Mouse (Mus musculus): ENCODE measurements around the gene Dhdh. TPM values are rescaled to one million over a fixed set of nuclear protein-coding genes. Genes with fewer than 3 reads are reported as not detected.
"Not testable (repeated sequence)": the region's sequence is repeated elsewhere in the genome, so short reads cannot be mapped to it uniquely, and the experiment has no call there.

Dhdh gene
- polyA plus RNA-seq, 1 experiment from 2014 or later = 1.8 TPM

DNA sequence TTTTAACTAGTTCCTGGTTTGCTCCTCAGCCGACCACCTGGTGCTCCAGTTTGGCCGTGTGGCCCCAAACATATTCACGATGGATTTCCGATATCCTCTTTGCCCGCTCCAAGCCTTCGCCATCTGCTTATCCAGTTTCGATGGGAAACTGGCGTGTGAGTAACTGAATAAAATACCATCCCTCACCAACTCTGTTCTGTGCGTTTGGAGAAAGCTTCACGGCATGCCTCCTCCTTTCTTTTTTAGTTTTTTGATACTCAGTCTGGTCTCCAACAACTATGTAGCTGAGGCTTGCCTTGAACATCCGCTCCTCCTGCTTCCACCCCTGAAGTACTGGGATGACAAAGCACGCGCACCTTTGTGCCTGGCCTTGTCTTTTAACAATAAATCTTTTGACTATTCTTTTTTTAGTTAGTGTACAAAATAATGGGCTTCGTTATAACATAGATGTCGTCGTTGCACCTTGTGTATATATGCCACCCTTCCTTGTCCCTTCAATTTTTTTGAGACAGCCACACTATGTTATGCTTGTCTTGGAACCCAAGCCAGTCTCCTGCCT, 33.7 kb upstream of the Dhdh start:
- WGBS = 56% methylated on average over 16 of the region's 16 CpGs
- no peaks in the 10 kb centered on the region for H3K9me3 ChIP-seq (replicated peaks; ENCODE audit: low read length)
- H3K4me3 ChIP-seq (replicated peaks; ENCODE audit: low read depth, low read length) = peak overlapping the region; percentile 53
- peaks cover 27% of the 10 kb centered on the region for H3K4me1 ChIP-seq (replicated peaks; ENCODE audit: insufficient read depth, low read length)
- peak overlapping the region; percentile 88; the same call in 1 of the 2 replicates for H3K27ac ChIP-seq
- ATAC-seq (replicated peaks; ENCODE audit: low FRiP score, low read depth) (no peak), DNase-seq (ENCODE audit: low spot score) (no peak)
- H3K36me3 ChIP-seq (ENCODE audit: insufficient read depth, low read length) = 0 out of 2 replicates have a peak, but pooled peaks cover 8% of the 10 kb centered on the region
- H3K9ac ChIP-seq (ENCODE audit: low read depth, low read length) = peak overlapping the region; percentile 62; the same call in 1 of the 2 replicates
- peak overlapping the region; percentile 64 for H3K4me2 ChIP-seq (ENCODE audit: low read length)
- no peaks in the 10 kb centered on the region for H3K27me3 ChIP-seq (ENCODE audit: insufficient read depth, low read length)
- no peak for TF ChIP-seq CTCF (IDR thresholded peaks at IDR 0.05; ENCODE audit: low read depth)

GRCm38 (mm10) chr7:45521728-45522184, 33.2 kb upstream of the Dhdh start:
- DNase-seq (ENCODE audit: low spot score) (peak; percentile 94), ATAC-seq (replicated peaks; ENCODE audit: low FRiP score, low read depth) (peak; percentile 38)
- peak overlapping the region; percentile 88 for H3K27ac ChIP-seq
- peak overlapping the region; percentile 53 for H3K4me3 ChIP-seq (replicated peaks; ENCODE audit: low read depth, low read length)
- peak overlapping the region; percentile 64 for H3K4me2 ChIP-seq (ENCODE audit: low read length)
- H3K9me3 ChIP-seq (replicated peaks; ENCODE audit: low read length) = no peaks in the 10 kb centered on the region
- peak overlapping the region; percentile 62 for H3K9ac ChIP-seq (ENCODE audit: low read depth, low read length)
- 0 out of 2 replicates have a peak, but pooled peaks cover 8% of the 10 kb centered on the region for H3K36me3 ChIP-seq (ENCODE audit: insufficient read depth, low read length)
- peak; percentile 47 for TF ChIP-seq CTCF (IDR thresholded peaks at IDR 0.05; ENCODE audit: low read depth)
- H3K4me1 ChIP-seq (replicated peaks; ENCODE audit: insufficient read depth, low read length) = peaks cover 27% of the 10 kb centered on the region
- under 1% methylated on average over 28 of the region's 28 CpGs for WGBS
- H3K27me3 ChIP-seq (ENCODE audit: insufficient read depth, low read length) = no peaks in the 10 kb centered on the region

- TF ChIP-seq CTCF (IDR thresholded peaks at IDR 0.05; ENCODE audit: low read depth) = no peak; the same call in 1 of the 2 replicates
- WGBS = 87% methylated on average over 7 of the region's 7 CpGs
- Histone ChIP-seq H3K9me3 (replicated peaks; ENCODE audit: low read length) (no peaks in the 10 kb centered on the region), H3K27me3 (ENCODE audit: insufficient read depth, low read length) (no peaks in the 10 kb centered on the region), H3K36me3 (ENCODE audit: insufficient read depth, low read length) (0 out of 2 replicates have a peak, but pooled peaks cover 8% of the 10 kb centered on the region), H3K4me3 (replicated peaks; ENCODE audit: low read depth, low read length) (no peak overlapping the region), H3K9ac (ENCODE audit: low read depth, low read length) (no peak overlapping the region), H3K4me2 (ENCODE audit: low read length) (no peak overlapping the region), H3K27ac (no peak overlapping the region), H3K4me1 (replicated peaks; ENCODE audit: insufficient read depth, low read length) (peaks cover 27% of the 10 kb centered on the region)
- DNase-seq (ENCODE audit: low spot score) (no peak), ATAC-seq (replicated peaks; ENCODE audit: low FRiP score, low read depth) (no peak)
These were observed 32.0 kb upstream of the Dhdh start for GRCm38 (mm10) chr7:45520605-45521004.

- WGBS = 69% methylated on average over 8 of the region's 8 CpGs
- ATAC-seq (replicated peaks; ENCODE audit: low FRiP score, low read depth) (no peak), DNase-seq (ENCODE audit: low spot score) (no peak)
- TF ChIP-seq CTCF (IDR thresholded peaks at IDR 0.05; ENCODE audit: low read depth) = no peak
- Histone ChIP-seq H3K27me3 (ENCODE audit: insufficient read depth, low read length) (no peaks in the 10 kb centered on the region), H3K27ac (no peak overlapping the region), H3K4me3 (replicated peaks; ENCODE audit: low read depth, low read length) (no peak overlapping the region), H3K9me3 (replicated peaks; ENCODE audit: low read length) (no peaks in the 10 kb centered on the region), H3K4me2 (ENCODE audit: low read length) (no peak overlapping the region), H3K9ac (ENCODE audit: low read depth, low read length) (no peak overlapping the region), H3K4me1 (replicated peaks; ENCODE audit: insufficient read depth, low read length) (peaks cover 21% of the 10 kb centered on the region), H3K36me3 (ENCODE audit: insufficient read depth, low read length) (0 out of 2 replicates have a peak, but pooled peaks cover 8% of the 10 kb centered on the region)
These were observed 30.9 kb upstream of the Dhdh start for GRCm38 (mm10) chr7:45519345-45520120.

DNA sequence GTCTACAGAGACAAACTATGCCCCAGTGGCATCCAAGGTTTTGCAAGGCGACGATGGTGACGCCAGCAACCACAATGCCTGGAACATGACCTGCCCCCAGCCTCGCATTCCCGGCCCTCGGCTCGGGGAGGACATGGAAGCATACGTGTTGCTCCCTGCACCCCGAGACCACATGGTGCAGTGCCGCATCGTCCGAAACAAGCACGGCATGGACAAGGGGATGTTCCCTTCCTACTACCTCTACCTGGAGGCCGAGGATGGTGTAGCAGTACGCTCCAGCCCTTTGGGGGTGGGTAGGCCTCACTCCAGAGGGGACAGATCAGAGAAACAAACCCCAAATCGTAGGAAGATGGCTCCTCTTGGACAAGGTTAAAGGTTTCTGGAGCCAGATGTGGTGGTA, 30.0 kb upstream of the Dhdh start:
- H3K36me3 ChIP-seq (ENCODE audit: insufficient read depth, low read length) = 0 out of 2 replicates have a peak, but pooled peaks cover 6% of the 10 kb centered on the region
- no peaks in the 10 kb centered on the region for H3K9me3 ChIP-seq (replicated peaks; ENCODE audit: low read length)
- DNase-seq (ENCODE audit: low spot score) = no peak
- no peak for ATAC-seq (replicated peaks; ENCODE audit: low FRiP score, low read depth)
- no peaks in the 10 kb centered on the region for H3K27me3 ChIP-seq (ENCODE audit: insufficient read depth, low read length)
- no peak overlapping the region for H3K9ac ChIP-seq (ENCODE audit: low read depth, low read length)
- H3K4me3 ChIP-seq (replicated peaks; ENCODE audit: low read depth, low read length) = no peak overlapping the region
- WGBS = 95% methylated on average over 16 of the region's 16 CpGs
- H3K4me2 ChIP-seq (ENCODE audit: low read length) = no peak overlapping the region
- no peak overlapping the region for H3K27ac ChIP-seq
- H3K4me1 ChIP-seq (replicated peaks; ENCODE audit: insufficient read depth, low read length) = peaks cover 16% of the 10 kb centered on the region
- TF ChIP-seq CTCF (IDR thresholded peaks at IDR 0.05; ENCODE audit: low read depth) = no peak

DNA sequence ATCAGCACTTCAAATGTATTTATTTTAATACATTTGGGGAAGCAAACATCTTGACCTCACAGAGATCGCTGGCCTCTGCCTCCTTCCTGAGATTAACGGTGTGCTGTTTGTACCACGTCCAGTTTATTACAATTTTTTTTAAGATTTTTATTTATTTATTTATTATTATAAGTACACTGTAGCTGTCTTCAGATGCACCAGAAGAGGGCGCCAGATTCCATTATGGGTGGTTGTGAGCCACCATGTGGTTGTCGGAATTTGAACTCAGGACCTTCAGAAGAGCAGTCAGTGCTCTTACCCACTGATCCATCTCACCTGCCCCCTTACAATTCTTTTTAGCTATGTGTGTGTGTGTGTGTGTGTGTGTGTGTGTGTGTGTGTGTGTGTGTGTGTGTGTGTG, 28.2 kb upstream of the Dhdh start:
- H3K9ac ChIP-seq (ENCODE audit: low read depth, low read length); H3K4me1 ChIP-seq (replicated peaks; ENCODE audit: insufficient read depth, low read length); H3K36me3 ChIP-seq (ENCODE audit: insufficient read depth, low read length); DNase-seq (ENCODE audit: low spot score); H3K9me3 ChIP-seq (replicated peaks; ENCODE audit: low read length); H3K27ac ChIP-seq; H3K4me3 ChIP-seq (replicated peaks; ENCODE audit: low read depth, low read length); H3K4me2 ChIP-seq (ENCODE audit: low read length); H3K27me3 ChIP-seq (ENCODE audit: insufficient read depth, low read length); ATAC-seq (replicated peaks; ENCODE audit: low FRiP score, low read depth): not testable (repeated sequence)
- WGBS = 64% methylated on average over 5 of the region's 5 CpGs
- peak; percentile 52; the same call in 1 of the 2 replicates for TF ChIP-seq CTCF (IDR thresholded peaks at IDR 0.05; ENCODE audit: low read depth)

Data from kidney, postnatal 0 days (tissue).